Mouse (Mus musculus) kidney, adult 8-10 months (tissue): Measurements from ENCODE around the gene Mmgt2.

Experiments
- DNase-seq, 2 experiments: peaks; one replicate each; pipeline ENCODE4 v3.0.0; 2022

The Mmgt2 gene

GRCm38 (mm10) chr11:62648591-62649391 lies at the start of gene Mmgt2:
TSS of gene Mmgt2 (plus strand) at chr11:62648664.
- peak; percentile 91 to 93 for DNase-seq

GRCm38 (mm10) chr11:62601732-62602618 lies 46.5 kb upstream of the Mmgt2 start:
- DNase-seq = no peak

DNA sequence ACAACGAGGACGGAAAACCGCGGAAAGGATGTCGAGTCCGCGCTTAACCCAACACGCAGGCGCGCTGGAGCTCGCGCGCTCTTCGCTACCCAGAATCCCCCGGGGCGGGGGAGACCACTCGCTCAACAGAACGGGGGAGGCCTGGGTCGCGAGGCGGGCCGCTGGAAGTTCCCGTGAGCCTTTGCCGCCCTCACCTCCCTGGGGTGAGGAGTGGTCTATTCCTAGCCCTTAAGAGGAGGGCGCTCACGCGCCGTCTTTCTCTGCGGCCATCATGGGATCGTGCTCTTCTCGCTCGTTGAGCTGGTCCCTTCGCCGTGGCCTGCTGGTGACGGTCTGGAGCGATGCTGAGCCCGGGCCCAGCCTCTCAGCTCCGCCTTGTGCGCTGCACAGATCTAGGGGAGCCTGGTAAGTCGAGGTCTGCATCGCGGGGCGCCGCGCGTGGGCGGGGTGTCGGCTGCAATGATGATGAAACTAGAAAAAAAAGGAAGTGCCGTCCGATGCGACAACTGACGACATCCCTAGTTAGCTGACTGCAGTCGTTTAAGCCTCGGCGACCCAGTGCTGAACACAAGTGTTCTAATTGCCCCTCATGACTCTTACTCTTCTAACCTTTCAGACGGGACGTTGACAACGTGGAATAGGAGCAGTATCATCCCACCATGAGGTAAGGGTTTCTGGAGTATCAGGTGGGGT lies 45.7 kb upstream of the Mmgt2 start:
- DNase-seq = peak; percentile 96

DNA sequence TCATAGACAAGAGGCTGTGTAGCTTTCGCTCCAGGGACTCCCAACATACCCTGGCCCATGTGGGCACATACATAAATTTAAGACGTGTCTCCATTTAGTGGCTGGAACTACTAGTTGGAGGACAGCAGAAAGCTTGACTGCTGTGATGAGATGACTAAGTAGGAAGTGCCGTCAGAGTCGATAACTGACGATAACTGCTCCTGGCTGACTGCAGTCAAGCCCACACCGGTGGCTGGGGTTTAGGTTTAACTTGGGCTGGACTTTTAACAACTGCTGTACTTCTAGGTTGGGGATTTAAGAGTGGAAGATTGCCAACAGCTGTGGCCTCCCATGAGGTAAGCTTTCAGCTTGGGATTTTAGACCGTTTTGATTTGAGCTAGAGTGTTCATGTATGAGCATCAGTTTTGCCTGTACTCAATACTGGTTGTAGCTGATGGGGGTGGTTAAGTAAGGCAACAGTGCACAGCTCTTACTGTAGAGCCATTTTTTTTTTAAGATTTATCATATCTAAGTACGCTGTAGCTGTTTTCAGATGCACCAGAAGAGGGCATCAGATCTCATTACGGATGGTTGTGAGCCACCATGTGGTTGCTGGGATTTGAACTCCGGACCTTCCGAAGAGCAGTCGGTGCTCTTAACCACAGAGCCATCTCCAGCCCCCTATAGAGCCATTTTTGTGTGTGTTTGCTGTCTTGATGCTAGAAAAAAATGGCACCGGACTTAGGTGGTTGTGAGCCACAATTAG lies 45.0 kb upstream of the Mmgt2 start:
- peak; percentile 39 to 44 for DNase-seq

DNA sequence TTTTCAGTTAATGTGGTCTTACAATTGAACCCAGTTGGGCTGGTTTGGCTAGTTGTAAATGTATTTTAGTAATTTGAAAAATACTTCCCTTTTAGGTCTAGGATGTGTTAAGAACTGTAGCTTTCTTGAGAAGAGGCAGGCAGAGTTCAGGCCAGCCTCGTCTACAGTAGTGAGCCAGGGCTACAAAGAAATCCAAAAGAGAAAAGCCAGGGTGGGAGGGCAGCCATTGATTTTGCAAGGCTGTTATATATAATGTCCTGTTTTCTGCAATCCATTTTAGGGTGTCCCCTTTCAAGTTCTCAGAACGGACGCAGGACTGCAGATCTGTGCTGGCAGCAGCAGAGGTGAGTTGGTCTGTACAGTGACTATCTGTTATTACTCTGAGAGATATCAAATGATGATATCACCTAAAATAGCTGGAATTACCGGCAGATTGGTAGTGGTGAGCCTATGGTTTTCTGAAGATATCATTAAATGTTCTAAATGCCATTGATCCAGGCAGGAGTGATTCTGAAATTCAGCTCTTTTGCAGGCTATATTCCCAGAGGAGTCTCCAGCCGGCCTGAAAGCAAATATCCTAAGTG lies 44.2 kb upstream of the Mmgt2 start:
- no peak for DNase-seq

- DNase-seq = no peak
Measured at GRCm38 (mm10) chr11:62604886-62605618, 43.4 kb upstream of the Mmgt2 start.

DNA sequence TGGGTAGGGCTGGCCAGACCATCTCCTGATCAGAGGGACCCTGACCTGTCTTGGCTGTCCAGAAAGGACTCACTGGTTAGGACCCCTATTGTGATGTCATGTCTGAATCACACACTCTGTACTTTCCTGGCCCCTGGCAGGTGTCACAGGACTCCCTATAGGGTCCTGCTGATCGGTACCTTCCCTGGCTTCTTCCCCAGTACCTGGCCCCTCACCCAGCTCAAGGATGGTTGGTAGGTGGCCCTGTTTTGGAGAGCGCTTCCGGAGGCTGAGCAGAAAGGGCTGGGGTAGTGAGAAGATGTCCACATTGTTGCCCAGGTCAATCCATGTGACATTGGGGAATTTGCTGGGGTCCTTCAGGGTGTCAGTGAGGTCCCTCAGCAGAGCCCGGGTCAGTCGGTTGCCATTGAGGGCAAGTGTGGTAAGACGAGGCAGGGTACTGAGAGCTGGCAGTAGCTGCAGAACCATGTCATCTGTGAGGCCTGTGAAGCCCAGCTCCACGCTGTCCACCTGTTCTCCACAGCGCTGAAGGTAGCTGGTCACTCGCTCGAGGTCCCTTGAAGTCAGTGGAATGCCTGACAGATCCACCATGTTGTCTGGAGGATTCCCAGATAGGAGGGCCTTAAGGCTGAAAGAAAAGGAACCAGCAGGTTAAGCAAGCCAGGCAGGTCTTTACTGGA lies 42.7 kb upstream of the Mmgt2 start:
- no peak for DNase-seq

DNA sequence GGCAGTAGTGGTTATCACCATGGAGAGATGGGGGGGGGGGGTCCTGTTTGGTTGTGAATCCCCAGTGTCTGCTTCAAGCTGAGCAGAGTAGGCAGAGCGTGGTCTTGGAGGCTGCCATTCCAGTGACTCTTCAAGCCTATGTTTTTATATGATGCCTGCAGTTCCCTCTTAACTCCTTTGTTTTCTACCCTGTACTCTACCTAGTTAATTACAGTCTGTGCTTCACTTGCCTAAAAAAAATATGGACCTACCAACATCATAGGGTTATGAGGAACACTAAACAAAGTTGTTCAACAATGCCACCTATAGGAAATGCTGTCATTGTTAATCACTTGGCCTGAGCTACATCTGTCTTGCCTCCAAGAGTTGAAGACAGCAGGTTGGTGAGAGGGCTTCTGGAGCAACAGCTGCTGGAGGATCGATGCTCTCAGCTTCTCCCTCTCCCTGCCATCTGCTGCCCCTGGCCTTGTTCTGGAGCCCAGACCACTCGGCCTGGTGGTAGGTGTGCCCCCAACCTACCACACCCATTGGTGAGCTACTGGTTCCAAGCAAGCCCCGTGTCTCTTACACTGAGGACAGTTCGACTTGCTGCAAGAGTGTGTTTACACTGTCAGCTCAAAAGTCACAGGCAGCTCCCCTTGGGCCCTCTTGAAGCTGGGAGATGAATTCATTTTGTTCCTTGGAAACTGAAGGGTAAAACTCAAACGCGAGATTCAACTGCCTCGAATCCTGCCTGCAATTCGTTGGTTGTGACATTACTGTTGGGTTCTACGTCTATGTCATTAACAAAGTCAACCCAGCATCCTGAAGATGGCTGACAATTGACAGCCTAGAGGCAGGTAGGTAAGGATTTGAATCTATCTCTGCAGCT lies 41.9 kb upstream of the Mmgt2 start:
- no peak for DNase-seq

DNA sequence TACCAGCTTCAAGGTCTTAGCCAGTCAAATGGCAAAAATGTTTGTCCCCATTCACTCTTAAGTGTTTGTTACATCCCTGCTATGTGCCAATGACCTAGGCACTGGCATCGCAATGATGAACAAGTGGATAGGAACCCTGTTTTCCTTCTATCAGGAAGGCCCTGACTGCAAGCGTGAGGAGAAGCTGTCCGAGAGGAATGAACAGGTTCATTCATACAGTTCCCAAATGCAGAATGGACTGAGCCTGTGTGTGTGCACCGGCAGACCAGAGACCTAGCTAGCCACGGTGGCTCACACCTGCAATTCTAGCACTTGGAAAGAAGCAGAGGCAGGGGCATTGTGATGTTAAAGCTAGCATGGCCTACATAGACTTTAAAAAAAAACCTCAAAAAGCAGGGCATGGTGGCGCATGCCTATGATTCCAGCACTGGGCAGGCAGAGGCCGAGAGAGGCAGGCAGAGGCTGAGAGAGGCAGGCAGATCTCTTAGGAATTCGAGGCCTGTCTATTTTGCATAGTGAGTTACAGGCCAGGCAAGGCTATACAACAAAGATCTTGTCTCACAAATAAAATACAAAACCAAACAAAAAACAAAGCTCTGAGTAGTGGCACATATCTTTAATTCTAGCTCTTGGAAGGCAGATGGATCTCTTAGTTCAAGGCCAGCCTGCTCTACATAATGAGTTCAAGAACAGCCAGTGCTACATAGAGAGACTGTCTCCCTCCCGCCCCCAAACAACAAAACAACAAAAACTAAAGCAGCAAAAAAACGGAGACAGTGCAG lies 41.1 kb upstream of the Mmgt2 start:
- DNase-seq = no peak

- no peak for DNase-seq
Measured at GRCm38 (mm10) chr11:62607952-62608201, 40.6 kb upstream of the Mmgt2 start.

GRCm38 (mm10) chr11:62608826-62609675 lies 39.4 kb upstream of the Mmgt2 start:
- no peak for DNase-seq

DNA sequence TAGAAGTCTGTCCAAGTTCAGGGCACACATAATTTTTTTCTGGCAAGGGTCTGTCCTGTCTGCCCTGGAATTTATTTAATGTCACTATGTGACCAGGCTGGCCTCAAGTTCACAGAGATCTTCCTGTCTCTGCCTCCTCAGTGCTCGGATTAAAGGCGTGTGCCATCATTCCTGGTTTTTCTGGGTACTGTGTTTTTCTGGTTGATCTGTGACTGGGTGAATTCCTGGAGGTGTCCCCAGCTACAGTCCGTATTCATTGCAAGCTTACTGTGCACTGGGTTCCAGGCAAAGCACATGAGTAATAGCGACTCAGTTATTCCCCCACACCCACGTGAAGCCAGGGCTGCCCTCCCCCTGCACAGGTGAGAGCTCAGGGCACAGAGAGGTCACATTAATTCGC lies 38.2 kb upstream of the Mmgt2 start:
- no peak for DNase-seq

DNA sequence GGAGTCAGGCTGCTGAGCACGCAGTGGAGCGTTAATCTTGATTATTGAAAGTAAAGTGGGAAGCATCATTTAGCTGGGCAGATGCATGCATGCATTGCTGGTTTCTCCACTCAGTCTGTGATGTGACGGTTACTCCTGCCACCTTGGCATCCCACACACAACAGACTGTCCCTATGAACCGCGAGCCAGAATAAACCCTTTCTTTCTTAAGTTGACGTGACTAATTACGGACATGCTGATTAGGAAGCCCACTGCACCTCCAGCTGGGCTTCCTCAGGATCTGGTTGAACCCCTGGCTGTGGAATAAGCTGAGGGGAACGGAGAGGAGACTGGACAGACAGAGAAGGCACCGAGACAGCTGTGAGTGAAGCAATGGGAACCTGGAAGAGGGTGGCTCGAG lies 35.9 kb upstream of the Mmgt2 start:
- DNase-seq = no peak

DNA sequence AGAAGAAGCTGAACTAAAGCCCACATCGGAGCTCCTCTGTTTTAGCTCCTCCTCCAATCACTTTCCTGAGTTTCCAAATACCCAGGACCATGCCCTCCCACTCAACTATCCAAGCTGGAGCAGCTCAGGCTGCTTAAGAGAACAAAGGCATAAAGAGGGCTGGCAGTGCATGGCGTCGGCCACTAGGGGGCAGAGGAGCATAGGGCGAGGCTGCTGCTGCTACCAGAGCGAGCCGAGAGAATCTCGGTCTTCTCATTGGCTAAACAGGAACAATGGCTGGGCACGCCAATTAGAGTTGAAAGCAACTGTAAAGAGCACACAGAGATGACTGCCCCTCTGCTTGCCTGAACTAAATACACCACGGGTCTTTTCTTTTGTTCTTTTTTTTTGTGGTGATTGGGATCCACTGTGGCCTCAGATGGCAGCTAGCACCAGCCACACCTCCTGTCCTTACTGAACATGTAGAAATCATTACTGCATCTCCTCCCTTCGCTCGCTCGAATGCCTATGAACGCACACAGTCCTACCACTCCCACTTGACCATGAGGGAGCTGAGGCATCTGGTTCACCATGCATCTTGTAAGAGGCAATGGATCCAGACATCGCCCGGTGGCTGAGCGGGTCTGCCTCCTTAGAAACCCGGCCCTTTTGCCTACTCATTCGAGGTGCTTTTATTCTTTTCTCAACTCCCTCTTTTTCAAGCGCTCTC lies 34.7 kb upstream of the Mmgt2 start:
- DNase-seq = peak; percentile 82 to 89

GRCm38 (mm10) chr11:62614876-62615410 lies 33.5 kb upstream of the Mmgt2 start:
- DNase-seq = no peak

DNA sequence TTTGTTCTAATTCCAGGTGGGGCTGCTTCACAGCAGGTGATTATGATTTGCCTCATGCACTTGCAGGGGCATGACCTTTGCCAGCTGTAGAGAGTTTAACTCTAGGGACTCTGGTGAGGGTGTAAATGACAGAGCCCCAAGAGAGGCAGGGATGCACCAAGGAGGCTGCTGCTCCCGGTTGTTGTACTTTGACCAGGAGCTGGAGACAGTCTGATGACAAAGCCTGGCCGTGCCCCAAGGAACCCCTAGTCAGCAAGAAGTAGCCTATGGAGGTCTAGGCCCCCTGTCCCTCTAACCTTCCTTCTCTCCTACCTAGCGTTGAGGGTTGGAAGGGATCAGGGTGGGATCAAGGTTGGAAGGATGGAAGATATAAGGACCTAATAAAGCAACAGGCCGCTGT lies 33.0 kb upstream of the Mmgt2 start:
- DNase-seq = no peak

- DNase-seq = no peak
Measured at GRCm38 (mm10) chr11:62621079-62621478, 27.4 kb upstream of the Mmgt2 start.
